18 mouse cellular contexts compared by ENCODE assay signal in genomic region chr11:20370486-20370885, GRCm38 (mm10). TPM values are rescaled to one million over a fixed set of nuclear protein-coding genes. Genes with fewer than 3 reads are reported as not detected.
A peak's percentile ranks its signal among the peaks of the same experiment; 100 is the strongest.
DNase-seq lines count a peak whose midpoint lies in the region; ATAC-seq and TF ChIP-seq lines count a peak whose summit lies in the region.
"Had no signal": no experiment of that assay in that cellular context is flagged by ENCODE, and none has a peak within 500 bp of the region (broad histone marks: within the 10 kb centered on the region; RNA-seq: fewer than 3 reads in every experiment).

No protein-coding gene starts in this region.

- H3K27ac ChIP-seq in liver, embryonic 14.5 days: no peak overlapping the region
- no peak overlapping the region for H3K27ac ChIP-seq in liver, postnatal 0 days (ENCODE audit: low read depth)
- H3K27ac ChIP-seq in stomach, embryonic 15.5 days: 0 out of 2 replicates have a peak overlapping the region, but pooled peaks have one; percentile 22
- H3K27ac ChIP-seq: embryonic facial prominence, embryonic 13.5 days; heart, embryonic 13.5 days; hindbrain, embryonic 14.5 days had no signal

- no peak overlapping the region for H3K4me3 ChIP-seq in liver, embryonic 14.5 days (ENCODE audit: insufficient read depth in 1 of 2, low read depth in 2 of 2, low read length in 2 of 2)
- H3K4me3 ChIP-seq in liver, postnatal 0 days (ENCODE audit: low read depth, low read length): no peak overlapping the region
- H3K4me3 ChIP-seq in stomach, embryonic 15.5 days (replicated peaks): no peak overlapping the region
- H3K4me3 ChIP-seq: embryonic facial prominence, embryonic 13.5 days; heart, embryonic 13.5 days had no signal

- 0 out of 2 replicates have a peak, but pooled peaks have one; percentile 19 for TF ChIP-seq EP300 in liver, embryonic 14.5 days (IDR thresholded peaks at IDR 0.05; ENCODE audit: low read depth)
- no peak for TF ChIP-seq EP300 in liver, postnatal 0 days (IDR thresholded peaks at IDR 0.05; ENCODE audit: low read depth)

- H3K4me1 ChIP-seq in liver, embryonic 14.5 days (replicated peaks; ENCODE audit: control insufficient read depth in 2 of 2, insufficient read depth in 2 of 2, low read length in 1 of 2): 0 out of 4 replicates have a peak, but pooled peaks cover 0 to 4% of the 10 kb centered on the region in 2 experiments
- no peaks in the 10 kb centered on the region; the same call in 1 of the 2 replicates for H3K4me1 ChIP-seq in liver, postnatal 0 days (ENCODE audit: insufficient read depth)
- H3K4me1 ChIP-seq in stomach, embryonic 15.5 days: no peaks in the 10 kb centered on the region
- H3K4me1 ChIP-seq: embryonic facial prominence, embryonic 13.5 days had no signal

- H3K9me3 ChIP-seq in liver, embryonic 14.5 days (ENCODE audit: control insufficient read depth, low read length): no peaks in the 10 kb centered on the region
- no peaks in the 10 kb centered on the region for H3K9me3 ChIP-seq in liver, postnatal 0 days (ENCODE audit: low read length)
- H3K9me3 ChIP-seq in stomach, embryonic 15.5 days: no peaks in the 10 kb centered on the region
- H3K9me3 ChIP-seq: embryonic facial prominence, embryonic 13.5 days; heart, embryonic 13.5 days had no signal

- no peak for TF ChIP-seq CTCF in liver, embryonic 14.5 days (IDR thresholded peaks at IDR 0.05; ENCODE audit: low read depth)
- no peak for TF ChIP-seq CTCF in liver, postnatal 0 days (IDR thresholded peaks at IDR 0.05; ENCODE audit: low read depth)

- no peaks in the 10 kb centered on the region for H3K36me3 ChIP-seq in liver, embryonic 14.5 days (replicated peaks; ENCODE audit: control insufficient read depth, insufficient read depth, low read depth)
- H3K36me3 ChIP-seq in liver, postnatal 0 days (replicated peaks; ENCODE audit: insufficient read depth, low read length): no peaks in the 10 kb centered on the region
- no peaks in the 10 kb centered on the region for H3K36me3 ChIP-seq in stomach, embryonic 15.5 days
- H3K36me3 ChIP-seq: embryonic facial prominence, embryonic 13.5 days; heart, embryonic 13.5 days had no signal

- no peak overlapping the region for H3K9ac ChIP-seq in liver, embryonic 14.5 days (replicated peaks)
- no peak overlapping the region for H3K9ac ChIP-seq in liver, postnatal 0 days (replicated peaks)
- H3K9ac ChIP-seq in stomach, embryonic 15.5 days: no peak overlapping the region
- H3K9ac ChIP-seq: embryonic facial prominence, embryonic 13.5 days; heart, embryonic 13.5 days; hindbrain, embryonic 14.5 days had no signal

- no peak for DNase-seq in liver, embryonic 14.5 days (ENCODE audit: low read depth in 3 of 3, low spot score in 3 of 3)
- no peak for DNase-seq in liver, postnatal 0 days
- peak; percentile 86 for DNase-seq in adrenal gland, adult 2 months
- DNase-seq in adrenal gland, postnatal 10 days: peak; percentile 67
- DNase-seq in lung, postnatal 36 days: no peak
- DNase-seq in layer of hippocampus, adult 9-10 months (ENCODE audit: low spot score): no peak
- no peak for DNase-seq in urinary bladder, postnatal 36 days (ENCODE audit: low spot score in 2 of 2)
- DNase-seq: cerebellum, adult 11-12 months; cerebellum, adult 9-10 months; cerebellum, postnatal 25 days; gastrocnemius, postnatal 36 days; heart, adult 11 months; heart, postnatal 10 days had no signal

- 66% methylated on average over 2 of the region's 2 CpGs for WGBS in liver, embryonic 14.5 days (ENCODE audit: insufficient replicate concordance)
- WGBS in liver, postnatal 0 days (ENCODE audit: insufficient replicate concordance): 74% methylated on average over 2 of the region's 2 CpGs
- WGBS in stomach, embryonic 15.5 days: 88% methylated on average over 2 of the region's 2 CpGs

- no peak for ATAC-seq in liver, embryonic 14.5 days (ENCODE audit: insufficient read depth)
- ATAC-seq in liver, postnatal 0 days: no peak
- ATAC-seq in stomach, embryonic 15.5 days (ENCODE audit: insufficient read depth, low FRiP score, low read depth): no peak
- ATAC-seq: forebrain, embryonic 14.5 days had no signal

- H3K27me3 ChIP-seq in liver, embryonic 14.5 days (ENCODE audit: control insufficient read depth, insufficient read depth, low read length): no peaks in the 10 kb centered on the region
- H3K27me3 ChIP-seq in liver, postnatal 0 days (ENCODE audit: insufficient read depth, low read length): no peaks in the 10 kb centered on the region
- no peaks in the 10 kb centered on the region for H3K27me3 ChIP-seq in stomach, embryonic 15.5 days (replicated peaks)
- H3K27me3 ChIP-seq: embryonic facial prominence, embryonic 13.5 days; heart, embryonic 13.5 days had no signal

- no peak overlapping the region for H3K4me2 ChIP-seq in liver, embryonic 14.5 days (ENCODE audit: low read depth)
- H3K4me2 ChIP-seq in liver, postnatal 0 days (ENCODE audit: low read depth, low read length): no peak overlapping the region
- H3K4me2 ChIP-seq in stomach, embryonic 15.5 days: no peak overlapping the region
- H3K4me2 ChIP-seq: embryonic facial prominence, embryonic 13.5 days; heart, embryonic 13.5 days; hindbrain, embryonic 14.5 days had no signal

RNA-seq across cellular contexts. Expression of gene Slc1a4, which starts 38.0 kb away (rescaled TPM):
- polyA plus RNA-seq in liver, embryonic 14.5 days (2012; rRNA removed): 3.5 and 4.3 TPM in 2 replicates
- 6.5 and 7.9 TPM in 2 replicates for polyA plus RNA-seq in liver, embryonic 14.5 days (2014; fragmentation: Nextera tagmentation; extraction: Ambion mirVana)
- 6.7 and 8.2 TPM in 2 replicates for polyA plus RNA-seq in liver, postnatal 0 days (2015; fragmentation: Nextera tagmentation; extraction: Ambion mirVana)
- 1 to 10 TPM; 8.9 to 9.5 TPM for total RNA-seq in adrenal gland, adult 2 months (2021)
- 4.4 and 5.5 TPM in 2 replicates for polyA plus RNA-seq in adrenal gland, adult 2 months (2012; rRNA removed)
- total RNA-seq in adrenal gland, postnatal 10 days (2021): 10 to 100 TPM in 1 of 2 experiments, 1 to 10 TPM in 1; 7.8 to 10.6 TPM
- 15.0 and 15.4 TPM in 2 replicates for polyA plus RNA-seq in stomach, embryonic 15.5 days (2015; fragmentation: Nextera tagmentation; extraction: Ambion mirVana)

Comparison
In these comparisons a context has a peak if more than half of its experiments do, and no peak if none do; other contexts are left out.
1. DNase-seq: peak in adrenal gland, adult 2 months (single experiment) and adrenal gland, postnatal 10 days (single experiment); none in liver, embryonic 14.5 days (0 of 3), liver, postnatal 0 days (single experiment), lung, postnatal 36 days (single experiment), layer of hippocampus, adult 9-10 months (single experiment) and urinary bladder, postnatal 36 days (0 of 2).